Mouse (Mus musculus) forebrain, postnatal 0 days (tissue): ENCODE measurements around the gene Fam168b. TPM values are rescaled to one million over a fixed set of nuclear protein-coding genes. Genes with fewer than 3 reads are reported as not detected.

Experiments
- ATAC-seq: fragments of 200-750 bp; cut with Nextera tagmentation; 2 replicates; pipeline ENCODE4 v1.8.0; 2017; ENCODE audit warnings: mild to moderate bottlenecking, moderate library complexity
- DNase-seq: peaks from one replicate; pipeline ENCODE4 v3.0.0-alpha.2; 2015
- H3K27ac ChIP-seq: fragments of 300-500 bp; sonication (generic); 2 replicates; pipeline ENCODE4 v1.5.1; 2014; ENCODE audit warnings: low read depth, mild to moderate bottlenecking, antibody characterized with exemption, low read length, moderate library complexity, mixed read lengths
- H3K27me3 ChIP-seq: fragments of 300-500 bp; sonication (generic); 2 replicates; pipeline ENCODE4 v1.6.1; 2014; ENCODE audit warnings: mild to moderate bottlenecking, low read length, mixed read lengths; ENCODE audit not compliant: insufficient read depth
- H3K36me3 ChIP-seq: fragments of 300-500 bp; sonication (generic); 2 replicates; pipeline ENCODE4 v1.6.1; 2014; ENCODE audit warnings: mild to moderate bottlenecking, moderate library complexity; ENCODE audit not compliant: insufficient read depth
- H3K4me1 ChIP-seq: fragments of 300-500 bp; sonication (generic); 2 replicates; pipeline ENCODE4 v1.6.1; 2014; ENCODE audit warnings: antibody characterized with exemption; ENCODE audit not compliant: insufficient read depth
- H3K4me2 ChIP-seq: fragments of 300-500 bp; sonication (generic); 2 replicates; pipeline ENCODE4 v1.6.1; 2014; ENCODE audit warnings: low read depth, mild to moderate bottlenecking, moderate library complexity
- H3K4me3 ChIP-seq: fragments of 300-500 bp; sonication (generic); 2 replicates; pipeline ENCODE4 v1.5.1; 2014; ENCODE audit warnings: low read depth, low read length, mixed read lengths
- H3K9ac ChIP-seq: fragments of 300-500 bp; sonication (generic); 2 replicates; pipeline ENCODE4 v1.6.1; 2014; ENCODE audit warnings: mild to moderate bottlenecking
- H3K9me3 ChIP-seq: fragments of 300-500 bp; sonication (generic); 2 replicates; pipeline ENCODE4 v1.6.1; 2016; ENCODE audit warnings: low read length
- CTCF ChIP-seq: sonication (generic); IDR thresholded peaks from 2 replicates; pipeline ENCODE4 v1.5.1; 2016; ENCODE audit warnings: antibody characterized with exemption, control low read depth, low read depth
- WGBS: fragments of 180-500 bp; shearing (Covaris S2); extraction: QIAGEN DNeasy Blood & Tissue Kit; methylation state at CpG from one replicate; pipeline ENCODE4 v1.1.7; 2014; 5-methylcytosine and 5-hydroxymethylcytosine counted together
- polyA plus RNA-seq: library from polyadenylated mRNA; unstranded; fragments of >200 nt; fragmentation: Nextera tagmentation; extraction: Ambion mirVana; gene quantifications from 2 replicates; pipeline ENCODE4 v1.2.1, GENCODE M21; 2015
- total RNA-seq: library from RNA; depleted of rRNA; stranded (reverse); fragments of >200 nt; gene quantifications from 2 replicates; pipeline ENCODE4 v1.2.3, GENCODE M21; 2014

Gene Fam168b
- total and polyA plus RNA-seq, 2 experiments from 2014 or later, result 100 to 334 TPM

DNA sequence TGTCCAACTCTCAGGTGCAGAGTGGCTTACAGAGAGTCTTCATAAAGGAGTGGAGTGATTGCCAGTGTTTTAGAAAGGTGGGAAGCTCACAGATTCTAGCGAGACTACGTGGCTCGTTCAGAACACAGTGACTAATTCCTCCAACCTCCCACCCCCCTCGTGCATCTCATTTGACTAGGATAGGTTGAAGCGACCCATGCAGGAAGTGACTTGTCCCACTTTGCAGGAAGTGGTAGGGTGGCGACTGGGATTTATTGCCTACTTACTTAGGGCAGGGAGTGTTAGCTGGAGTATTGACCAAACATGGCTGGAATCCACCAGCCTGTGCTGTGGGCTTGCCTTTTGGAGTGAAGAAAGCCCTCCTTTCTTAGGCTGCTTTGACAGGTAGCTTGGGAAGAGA lies 8.7 kb upstream of the Fam168b start:
- Histone ChIP-seq H3K36me3 (no peaks in the 10 kb centered on the region), H3K27ac (no peak overlapping the region), H3K9me3 (no peaks in the 10 kb centered on the region), H3K27me3 (no peaks in the 10 kb centered on the region), H3K9ac (peak overlapping the region; percentile 25; the same call in 1 of the 2 replicates), H3K4me3 (no peak overlapping the region; the same call in 1 of the 2 replicates), H3K4me1 (peaks cover 15% of the 10 kb centered on the region), H3K4me2 (peak overlapping the region; percentile 66)
- WGBS, result 58% methylated on average over 6 of the region's 6 CpGs
- ATAC-seq (0 out of 2 replicates have a peak, but pooled peaks have one; percentile 19), DNase-seq (no peak)
- no peak for TF ChIP-seq CTCF

DNA sequence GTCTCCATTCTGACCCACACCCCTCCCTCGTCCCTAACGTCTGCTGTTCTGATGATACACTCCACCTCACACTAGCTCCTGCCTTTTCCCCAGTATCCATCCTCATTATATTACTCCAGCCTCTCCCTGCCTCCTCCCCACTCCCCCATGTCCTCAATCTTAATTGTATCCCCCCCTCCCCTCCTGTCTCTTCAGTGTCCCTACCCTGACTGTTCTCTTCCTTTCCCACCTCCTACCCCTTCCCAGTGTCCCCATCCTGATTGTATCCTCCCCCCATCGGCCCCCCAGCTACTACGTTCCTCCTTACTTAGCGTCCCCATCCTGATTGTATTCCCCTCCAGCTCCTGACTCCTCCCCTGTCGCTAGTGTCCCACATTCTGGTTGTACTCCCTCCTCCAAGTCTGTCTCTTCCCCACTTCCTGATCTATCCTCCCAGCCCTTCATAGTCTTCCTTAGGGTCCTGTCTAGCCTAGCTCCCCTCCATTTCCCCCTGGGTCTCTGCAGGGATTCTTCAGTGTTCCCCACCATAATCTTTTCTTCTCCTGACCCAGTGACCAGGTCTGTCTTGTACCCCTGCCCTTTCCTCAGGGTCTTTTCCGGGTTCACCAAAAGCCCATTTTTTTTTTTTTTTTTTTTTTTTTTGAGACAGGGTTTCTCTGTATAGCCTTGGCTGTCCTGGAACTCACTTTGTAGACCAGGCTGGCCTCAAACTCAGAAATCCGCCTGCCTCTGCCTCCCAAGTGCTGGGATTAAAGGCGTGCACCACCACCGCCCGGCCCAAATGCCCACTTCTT lies 7.7 kb upstream of the Fam168b start:
- Histone ChIP-seq H3K9me3 (no peaks in the 10 kb centered on the region), H3K27me3 (no peaks in the 10 kb centered on the region), H3K9ac (peak overlapping the region; percentile 95), H3K4me2 (peak overlapping the region; percentile 66), H3K27ac (peak overlapping the region; percentile 80), H3K4me3 (peak overlapping the region; percentile 79), H3K36me3 (no peaks in the 10 kb centered on the region), H3K4me1 (peaks cover 15% of the 10 kb centered on the region)
- no peak for TF ChIP-seq CTCF
- DNase-seq, result peak; percentile 40
- WGBS, result 39% methylated on average over 10 of the region's 11 CpGs
- ATAC-seq, result peak; percentile 69

DNA sequence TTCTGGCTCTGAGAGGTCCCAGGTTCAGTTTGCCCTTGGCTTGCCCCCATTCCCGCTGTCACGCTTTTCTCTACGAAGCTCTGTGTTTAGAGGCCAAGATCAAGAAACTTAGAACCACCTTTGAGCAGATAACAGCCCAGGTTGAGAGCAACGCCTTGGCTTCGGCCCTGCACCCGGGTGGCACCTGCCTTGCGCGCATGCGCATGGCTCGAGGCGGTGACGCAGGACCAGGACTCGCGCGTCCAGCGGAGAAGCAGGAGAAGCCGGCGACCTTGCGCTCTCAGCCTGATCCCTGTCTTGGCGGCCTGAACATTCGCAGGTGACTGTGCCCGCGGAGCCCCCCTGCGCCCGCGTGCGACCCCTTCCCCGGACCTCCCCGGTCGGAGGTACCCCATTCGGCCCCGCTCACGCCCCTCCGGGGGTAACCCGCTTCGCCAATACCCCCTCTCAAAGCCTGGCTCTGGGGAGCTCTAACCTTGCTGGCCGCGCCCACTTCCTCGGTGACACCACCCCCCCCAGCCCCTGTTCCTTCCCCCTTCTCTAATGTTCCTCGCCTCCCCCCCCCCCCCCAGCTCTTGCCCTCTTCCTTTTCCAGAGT lies 7.0 kb upstream of the Fam168b start, which contains the start of gene Plekhb2:
Gene Plekhb2, plus strand, starts transcription at position 232 of the 598 bp plus-strand sequence.
- Histone ChIP-seq H3K4me1 (peaks cover 15% of the 10 kb centered on the region), H3K36me3 (no peaks in the 10 kb centered on the region), H3K27ac (peak within 1 kb of the TSS; percentile 80), H3K27me3 (no peaks in the 10 kb centered on the region), H3K4me3 (peak within 1 kb of the TSS; percentile 79), H3K9me3 (no peaks in the 10 kb centered on the region), H3K4me2 (peak within 1 kb of the TSS; percentile 66), H3K9ac (peak within 1 kb of the TSS; percentile 95)
- TF ChIP-seq CTCF, result no peak
- DNase-seq, result peak; percentile 91
- peak; percentile 87 for ATAC-seq
- under 1% methylated on average over 38 of the region's 40 CpGs for WGBS

DNA sequence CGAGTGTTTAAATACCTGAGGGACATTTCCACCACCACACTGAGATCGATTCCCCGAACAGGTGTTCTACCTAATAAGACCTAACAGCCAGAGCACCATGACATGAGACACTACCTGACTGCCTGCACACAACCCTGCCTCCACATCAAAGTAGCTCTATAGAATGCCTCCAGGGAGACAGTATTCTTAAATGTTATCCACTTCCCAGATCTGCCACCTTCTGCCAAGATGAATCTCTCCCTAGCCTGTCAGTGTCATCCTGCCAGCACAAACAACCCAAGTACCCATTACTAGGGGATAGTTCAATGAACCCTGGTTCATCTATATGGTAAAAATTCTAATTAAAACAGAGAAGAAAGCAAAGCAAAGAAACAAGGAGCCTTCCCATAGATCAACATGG lies 4.2 kb upstream of the Fam168b start:
- Histone ChIP-seq H3K36me3 (no peaks in the 10 kb centered on the region), H3K27ac (no peak overlapping the region), H3K4me3 (no peak overlapping the region), H3K4me1 (peaks cover 15% of the 10 kb centered on the region), H3K4me2 (no peak overlapping the region), H3K9ac (no peak overlapping the region), H3K27me3 (no peaks in the 10 kb centered on the region), H3K9me3 (no peaks in the 10 kb centered on the region)
- TF ChIP-seq CTCF, result no peak
- WGBS, result 83% methylated on average over 3 of the region's 3 CpGs
- DNase-seq (no peak), ATAC-seq (no peak)

DNA sequence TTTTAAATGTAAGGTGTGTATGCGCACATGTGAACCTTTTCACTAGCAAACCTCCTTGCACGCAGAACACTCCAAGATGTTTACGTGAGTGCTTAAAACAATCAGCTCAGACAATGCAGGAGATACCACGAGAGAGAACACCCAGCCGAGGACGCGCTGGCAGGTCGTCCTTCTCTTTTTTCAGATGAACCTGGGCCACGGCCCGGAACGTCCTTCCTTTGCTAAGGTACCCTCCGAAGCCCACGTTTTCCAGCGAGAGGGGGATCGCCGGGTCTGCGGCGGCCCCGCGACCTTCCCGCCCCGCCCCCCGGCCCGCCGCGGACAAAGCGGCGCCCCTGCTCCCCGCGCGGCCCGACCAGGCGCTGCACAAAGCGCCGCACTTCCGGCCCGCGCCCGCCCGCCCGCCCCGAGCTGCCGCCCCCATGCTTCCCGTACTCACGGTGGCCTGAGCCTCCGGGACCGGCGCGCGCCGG lies 440 bp downstream of the Fam168b start:
- Histone ChIP-seq H3K4me1 (peaks cover 18% of the 10 kb centered on the region; the same call in 1 of the 2 replicates), H3K4me2 (peak overlapping the region; percentile 90), H3K27ac (peak overlapping the region; percentile 98), H3K36me3 (no peaks in the 10 kb centered on the region), H3K9ac (peak overlapping the region; percentile 92), H3K27me3 (no peaks in the 10 kb centered on the region), H3K9me3 (no peaks in the 10 kb centered on the region), H3K4me3 (peak overlapping the region; percentile 84)
- ATAC-seq, result peak; percentile 92
- WGBS, result under 1% methylated on average over 44 of the region's 51 CpGs
- peak; percentile 78 for DNase-seq
- TF ChIP-seq CTCF, result no peak

DNA sequence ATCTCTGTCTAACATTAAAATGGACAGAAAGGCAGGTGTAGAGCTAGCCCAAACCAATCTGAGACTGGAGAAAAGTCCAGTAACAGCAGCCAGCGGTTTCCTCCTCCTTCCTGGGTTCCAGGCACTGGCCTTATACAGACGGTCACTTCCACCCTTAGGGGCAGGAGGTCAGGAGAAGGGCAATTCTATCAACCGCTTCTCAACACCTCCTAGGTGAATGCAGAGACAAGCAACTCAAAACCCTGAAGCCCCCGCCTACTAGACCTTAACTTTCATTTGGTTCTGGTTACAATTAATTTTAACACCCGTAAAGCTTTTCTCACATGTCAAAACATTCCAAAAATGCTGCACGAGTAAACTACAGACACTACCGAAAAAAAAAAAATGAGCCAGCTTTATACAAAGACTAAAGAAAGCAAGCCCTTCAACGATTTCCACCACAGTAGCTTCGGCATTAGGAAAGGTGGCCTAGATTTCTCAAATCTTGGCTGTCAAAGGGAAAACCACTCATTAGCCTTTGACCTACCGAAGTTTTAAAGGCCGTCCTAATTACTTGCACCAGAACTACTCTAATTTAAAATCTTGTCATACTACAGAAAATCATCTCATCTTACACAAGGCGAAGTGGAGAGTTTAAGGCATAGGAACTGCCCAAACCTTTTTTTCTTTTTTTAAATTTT lies 1.0 kb downstream of the Fam168b start:
- peak overlapping the region; percentile 98 for H3K27ac ChIP-seq
- peak overlapping the region; percentile 92 for H3K9ac ChIP-seq
- H3K9me3 ChIP-seq, result no peaks in the 10 kb centered on the region
- H3K4me3 ChIP-seq, result peak overlapping the region; percentile 84
- peak overlapping the region; percentile 90 for H3K4me2 ChIP-seq
- TF ChIP-seq CTCF, result no peak
- H3K36me3 ChIP-seq, result no peaks in the 10 kb centered on the region; the same call in 1 of the 2 replicates
- WGBS, result under 1% methylated on average over 12 of the region's 12 CpGs
- no peaks in the 10 kb centered on the region for H3K27me3 ChIP-seq
- peaks cover 18% of the 10 kb centered on the region; the same call in 1 of the 2 replicates for H3K4me1 ChIP-seq
- peak; percentile 37 for DNase-seq
- no peak for ATAC-seq
